Mouse (Mus musculus) intestine, postnatal 0 days (tissue): Measurements from ENCODE around the gene Kcnb1. TPM values are rescaled to one million over a fixed set of nuclear protein-coding genes. Genes with fewer than 3 reads are reported as not detected.
A peak's percentile ranks its signal among the peaks of the same experiment; 100 is the strongest.

Source experiments
- ATAC-seq: fragments of 200-750 bp; cut with Nextera tagmentation; 2 replicates; pipeline ENCODE4 v1.8.0; 2017; ENCODE audit warnings: mild to moderate bottlenecking, moderate TSS enrichment, moderate library complexity
- H3K27ac ChIP-seq: fragments of 300-500 bp; sonication (generic); 2 replicates; pipeline ENCODE4 v1.5.1; 2014; ENCODE audit warnings: mild to moderate bottlenecking, low read depth, low read length, moderate library complexity
- H3K27me3 ChIP-seq: fragments of 300-500 bp; sonication (generic); replicated peaks from 2 replicates; pipeline ENCODE4 v1.6.1; 2014; ENCODE audit warnings: low read length, mixed read lengths; ENCODE audit not compliant: control insufficient read depth, insufficient read depth
- H3K36me3 ChIP-seq: fragments of 300-500 bp; sonication (generic); 2 replicates; pipeline ENCODE4 v1.6.1; 2014; ENCODE audit warnings: mild to moderate bottlenecking, moderate library complexity; ENCODE audit not compliant: control insufficient read depth, insufficient read depth
- H3K4me1 ChIP-seq: fragments of 300-500 bp; sonication (generic); replicated peaks from 2 replicates; pipeline ENCODE4 v1.6.1; 2014; ENCODE audit warnings: antibody characterized with exemption, low read length, mixed read lengths; ENCODE audit not compliant: control insufficient read depth, insufficient read depth
- H3K4me2 ChIP-seq: fragments of 300-500 bp; sonication (generic); replicated peaks from 2 replicates; pipeline ENCODE4 v1.6.1; 2014; ENCODE audit warnings: low read depth, mild to moderate bottlenecking, moderate library complexity
- H3K4me3 ChIP-seq: fragments of 300-500 bp; sonication (generic); 2 replicates; pipeline ENCODE4 v1.5.1; 2014; ENCODE audit warnings: low read depth, low read length
- H3K9ac ChIP-seq: fragments of 300-500 bp; sonication (generic); 2 replicates; pipeline ENCODE4 v1.6.1; 2014; ENCODE audit warnings: mild to moderate bottlenecking, low read depth, low read length
- H3K9me3 ChIP-seq: fragments of 300-500 bp; sonication (generic); 2 replicates; pipeline ENCODE4 v1.6.1; 2016; ENCODE audit warnings: mixed run types; ENCODE audit not compliant: control insufficient read depth
- CTCF ChIP-seq: sonication (generic); IDR thresholded peaks from 2 replicates; pipeline ENCODE4 v1.5.1; 2016; ENCODE audit warnings: low read depth, mild to moderate bottlenecking, control low read depth, antibody characterized with exemption, moderate library complexity
- WGBS: fragments of 180-500 bp; shearing (Covaris S2); extraction: QIAGEN DNeasy Blood & Tissue Kit; methylation state at CpG from one replicate; pipeline ENCODE4 v1.1.7; 2014; 5-methylcytosine and 5-hydroxymethylcytosine counted together
- polyA plus RNA-seq: library from polyadenylated mRNA; unstranded; fragments of >200 nt; fragmentation: Nextera tagmentation; extraction: Ambion mirVana; gene quantifications from 2 replicates; pipeline ENCODE4 v1.2.1, GENCODE M21; 2015

Kcnb1 gene
- polyA plus RNA-seq, 1 experiment from 2014 or later: 1.1 TPM

DNA sequence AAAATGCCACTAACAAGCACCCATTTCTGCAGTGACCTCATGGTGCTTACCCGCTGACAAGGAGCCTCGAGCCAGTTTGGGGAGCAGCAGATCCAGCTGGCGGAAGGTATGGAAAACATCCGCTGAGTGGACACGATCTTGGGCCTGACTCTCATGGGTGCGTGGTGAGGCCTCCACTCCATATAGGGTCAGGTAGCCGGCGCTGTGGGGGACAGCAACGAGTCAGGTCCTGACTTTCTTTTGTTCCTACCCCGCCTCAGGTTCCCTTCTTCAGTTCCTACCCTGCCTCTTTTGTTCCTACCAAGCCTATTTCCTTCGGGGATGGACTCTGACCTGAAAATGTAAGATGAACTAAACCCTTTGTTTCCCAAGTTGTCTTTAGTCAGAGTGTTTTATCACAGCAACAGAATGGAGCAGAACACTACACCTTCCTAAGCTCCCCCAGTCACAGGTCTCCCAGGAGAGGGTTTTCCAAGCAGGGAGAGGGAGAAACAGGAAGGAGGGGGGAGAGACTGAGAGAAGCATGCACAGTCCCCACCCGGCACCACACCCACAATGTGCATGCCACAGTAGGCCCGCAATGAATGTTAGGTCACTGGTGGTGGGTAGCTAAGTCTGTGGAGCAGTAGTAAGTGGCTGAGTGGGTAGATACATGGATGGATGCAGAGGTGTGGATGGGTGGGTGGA lies 31.3 kb upstream of the Kcnb1 start:
- Histone ChIP-seq H3K4me3 (no peak overlapping the region), H3K4me1 (no peaks in the 10 kb centered on the region), H3K27me3 (no peaks in the 10 kb centered on the region), H3K9ac (no peak overlapping the region), H3K4me2 (no peak overlapping the region), H3K27ac (no peak overlapping the region), H3K36me3 (no peaks in the 10 kb centered on the region), H3K9me3 (no peaks in the 10 kb centered on the region)
- ATAC-seq: no peak
- WGBS: 71% methylated on average over 13 of the region's 13 CpGs
- TF ChIP-seq CTCF: no peak

DNA sequence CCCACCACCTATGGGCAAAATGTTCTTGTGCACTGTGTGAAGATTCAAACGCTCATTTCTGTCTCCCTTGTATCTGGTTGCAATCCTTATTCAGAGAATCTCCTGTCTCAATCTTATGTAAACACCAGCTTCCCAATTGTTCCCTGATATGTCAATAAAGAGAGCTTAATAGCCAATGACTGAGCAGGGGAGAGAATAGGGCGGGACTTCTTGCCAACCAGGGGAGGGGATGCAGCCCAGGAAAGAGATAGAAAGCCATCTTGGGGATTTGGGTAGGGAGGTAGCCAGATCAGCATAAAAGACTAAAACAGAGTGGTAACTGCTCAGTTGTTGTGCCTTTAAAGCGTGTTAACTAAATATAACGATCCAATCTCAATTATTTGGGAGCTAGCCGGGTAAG lies 30.8 kb upstream of the Kcnb1 start:
- no peak for ATAC-seq

DNA sequence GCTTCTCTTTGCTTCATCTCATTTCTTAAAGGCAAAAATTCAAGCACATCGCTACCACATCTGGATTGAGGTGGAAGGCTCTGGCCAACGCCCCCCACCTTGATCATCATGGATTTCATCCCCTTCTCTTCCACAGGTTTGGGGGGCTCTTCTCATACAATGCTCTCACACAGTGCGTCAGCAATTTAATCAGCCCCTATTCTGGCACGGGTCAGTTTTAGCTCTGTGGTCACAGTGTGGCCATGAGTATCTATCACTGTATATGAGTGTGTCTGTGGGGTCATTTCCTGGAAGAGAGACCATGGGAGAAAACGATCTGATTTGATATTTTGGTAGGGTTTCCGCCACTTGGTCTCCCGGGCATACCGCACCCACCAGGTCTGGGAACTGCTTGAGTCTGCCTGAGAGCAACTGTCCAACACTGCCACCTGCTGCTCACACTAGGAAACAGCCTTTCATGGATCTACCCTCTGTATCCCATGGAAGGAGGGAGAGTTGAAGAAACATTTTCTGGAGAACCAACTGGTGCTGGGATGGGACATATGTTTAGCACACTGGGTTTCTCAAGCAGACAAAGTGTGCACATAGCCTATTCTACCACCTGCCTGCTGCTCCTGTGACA lies 29.3 kb upstream of the Kcnb1 start:
- peak; percentile 65 for ATAC-seq
- H3K4me2 ChIP-seq: no peak overlapping the region
- H3K36me3 ChIP-seq: no peaks in the 10 kb centered on the region
- H3K27ac ChIP-seq: no peak overlapping the region
- H3K4me1 ChIP-seq: no peaks in the 10 kb centered on the region
- WGBS: 37% methylated on average over 8 of the region's 8 CpGs
- no peaks in the 10 kb centered on the region for H3K9me3 ChIP-seq
- peak; percentile 99 for TF ChIP-seq CTCF
- H3K4me3 ChIP-seq: no peak overlapping the region
- H3K27me3 ChIP-seq: no peaks in the 10 kb centered on the region
- H3K9ac ChIP-seq: no peak overlapping the region

More for the DNA sequence above, 30.8 kb upstream of the Kcnb1 start:
- no peak for TF ChIP-seq CTCF
- H3K27me3 ChIP-seq: no peaks in the 10 kb centered on the region
- H3K4me2 ChIP-seq: no peak overlapping the region
- no peak overlapping the region for H3K27ac ChIP-seq
- no peak overlapping the region for H3K9ac ChIP-seq
- H3K36me3 ChIP-seq: no peaks in the 10 kb centered on the region
- no peaks in the 10 kb centered on the region for H3K9me3 ChIP-seq
- 74% methylated on average over 5 of the region's 5 CpGs for WGBS
- H3K4me1 ChIP-seq: no peaks in the 10 kb centered on the region
- H3K4me3 ChIP-seq: no peak overlapping the region

DNA sequence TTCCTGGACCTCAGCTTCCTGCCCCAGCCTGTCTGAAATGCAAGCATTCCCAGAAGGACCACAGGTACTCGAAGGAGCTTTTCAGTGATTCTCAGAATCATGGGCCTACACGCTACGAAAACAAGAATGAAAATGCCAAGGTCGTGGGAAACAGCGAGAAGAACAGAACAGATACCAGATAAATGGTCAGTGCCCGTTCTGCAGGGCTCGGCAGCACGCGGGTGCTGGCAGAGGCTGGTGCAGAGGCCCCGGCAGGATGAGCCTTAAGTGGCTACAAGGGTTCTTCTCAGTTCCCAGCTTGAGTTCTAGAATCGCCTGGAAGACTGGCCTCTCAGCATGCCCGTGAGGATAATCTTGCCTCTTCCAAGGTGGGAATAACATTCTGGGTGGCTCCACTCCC lies 23.7 kb upstream of the Kcnb1 start:
- no peak for TF ChIP-seq CTCF
- no peak overlapping the region for H3K4me2 ChIP-seq
- no peak for ATAC-seq
- no peaks in the 10 kb centered on the region for H3K9me3 ChIP-seq
- 96% methylated on average over 12 of the region's 12 CpGs for WGBS
- no peak overlapping the region for H3K27ac ChIP-seq
- H3K4me3 ChIP-seq: no peak overlapping the region
- no peaks in the 10 kb centered on the region for H3K4me1 ChIP-seq
- H3K9ac ChIP-seq: no peak overlapping the region
- H3K27me3 ChIP-seq: no peaks in the 10 kb centered on the region
- H3K36me3 ChIP-seq: no peaks in the 10 kb centered on the region

DNA sequence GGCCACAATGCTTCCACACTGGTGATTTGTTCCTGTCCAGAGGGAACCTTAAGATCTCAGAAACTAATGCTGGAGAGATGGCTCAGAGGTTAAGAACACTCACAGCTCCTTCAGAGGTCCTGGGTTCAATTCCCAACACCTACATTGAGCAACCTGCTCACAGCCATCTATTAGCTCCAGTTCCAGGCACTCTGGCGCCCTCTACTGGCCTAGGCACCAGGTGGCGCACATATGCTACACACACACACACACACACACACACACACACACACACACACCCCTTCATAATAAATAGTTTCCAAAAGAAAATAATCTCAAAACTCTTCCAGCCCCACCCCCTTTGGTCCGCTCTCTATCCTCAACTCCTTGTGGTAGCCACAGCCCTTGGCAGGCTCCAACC lies 23.1 kb upstream of the Kcnb1 start:
- no peaks in the 10 kb centered on the region for H3K27me3 ChIP-seq
- H3K36me3 ChIP-seq: no peaks in the 10 kb centered on the region
- H3K9ac ChIP-seq: no peak overlapping the region
- ATAC-seq: no peak
- H3K4me3 ChIP-seq: no peak overlapping the region
- H3K27ac ChIP-seq: no peak overlapping the region
- WGBS: 98% methylated on average over 3 of the region's 3 CpGs
- no peaks in the 10 kb centered on the region for H3K4me1 ChIP-seq
- no peaks in the 10 kb centered on the region for H3K9me3 ChIP-seq
- H3K4me2 ChIP-seq: no peak overlapping the region
- peak; percentile 55 for TF ChIP-seq CTCF

DNA sequence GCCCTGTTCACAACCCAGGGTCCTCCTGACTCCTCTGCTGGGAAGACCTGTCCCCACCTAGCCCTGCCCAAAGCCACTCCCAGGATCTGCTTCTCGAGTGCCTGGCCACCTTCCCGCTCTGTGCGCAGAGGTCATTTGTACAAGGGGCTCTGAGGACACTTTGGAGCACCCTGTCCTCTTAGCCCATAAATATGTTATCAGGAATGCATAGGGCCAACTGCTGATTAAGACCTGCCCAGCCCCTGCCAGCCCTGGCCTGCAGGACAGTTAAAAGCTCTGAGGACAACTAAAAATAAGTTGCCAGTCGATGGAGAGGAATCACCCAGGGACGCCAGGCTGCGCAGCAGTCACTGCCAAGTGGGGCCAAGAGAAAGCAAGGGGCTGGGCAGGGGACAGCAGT lies 22.6 kb upstream of the Kcnb1 start:
- H3K9me3 ChIP-seq: no peaks in the 10 kb centered on the region
- TF ChIP-seq CTCF: no peak
- H3K36me3 ChIP-seq: no peaks in the 10 kb centered on the region
- no peaks in the 10 kb centered on the region for H3K4me1 ChIP-seq
- H3K4me3 ChIP-seq: no peak overlapping the region
- 88% methylated on average over 6 of the region's 6 CpGs for WGBS
- no peak overlapping the region for H3K4me2 ChIP-seq
- no peak overlapping the region for H3K27ac ChIP-seq
- H3K9ac ChIP-seq: no peak overlapping the region
- ATAC-seq: no peak
- H3K27me3 ChIP-seq: no peaks in the 10 kb centered on the region
